Mouse (Mus musculus) heart, embryonic 15.5 days (tissue): ENCODE measurements around the gene Kcnip4. TPM values are rescaled to one million over a fixed set of nuclear protein-coding genes. Genes with fewer than 3 reads are reported as not detected.

Experiments used
- ATAC-seq: fragments of 200-750 bp; cut with Nextera tagmentation; replicated peaks from 2 replicates; pipeline ENCODE4 v1.8.0; 2017; ENCODE audit warnings: low read depth, moderate TSS enrichment; ENCODE audit not compliant: insufficient number of reproducible peaks, insufficient read depth, low FRiP score
- H3K27ac ChIP-seq: fragments of 300-500 bp; sonication (generic); 2 replicates; pipeline ENCODE4 v1.5.1; 2015; ENCODE audit warnings: mild to moderate bottlenecking, inconsistent platforms
- H3K27me3 ChIP-seq: fragments of 300-500 bp; sonication (generic); 2 replicates; pipeline ENCODE4 v1.6.1; 2015; ENCODE audit warnings: inconsistent platforms
- H3K36me3 ChIP-seq: fragments of 300-500 bp; sonication (generic); 2 replicates; pipeline ENCODE4 v1.6.1; 2015; ENCODE audit warnings: mild to moderate bottlenecking, inconsistent platforms
- H3K4me1 ChIP-seq: fragments of 300-500 bp; sonication (generic); replicated peaks from 2 replicates; pipeline ENCODE4 v1.6.1; 2015; ENCODE audit warnings: inconsistent platforms
- H3K4me2 ChIP-seq: fragments of 300-500 bp; sonication (generic); 2 replicates; pipeline ENCODE4 v1.6.1; 2015; ENCODE audit warnings: inconsistent platforms, mild to moderate bottlenecking, moderate library complexity
- H3K4me3 ChIP-seq: fragments of 300-500 bp; sonication (generic); 2 replicates; pipeline ENCODE4 v1.5.1; 2015; ENCODE audit warnings: mild to moderate bottlenecking, inconsistent platforms
- H3K9ac ChIP-seq: fragments of 300-500 bp; sonication (generic); 2 replicates; pipeline ENCODE4 v1.6.1; 2015; ENCODE audit warnings: mild to moderate bottlenecking, inconsistent platforms
- H3K9me3 ChIP-seq: fragments of 300-500 bp; sonication (generic); replicated peaks from 2 replicates; pipeline ENCODE4 v1.6.1; 2016; ENCODE audit warnings: inconsistent platforms
- WGBS: fragments of 180-500 bp; shearing (Covaris S2); methylation state at CpG from one replicate; pipeline ENCODE4 v1.1.7; 2015; ENCODE audit warnings: mixed read lengths; 5-methylcytosine and 5-hydroxymethylcytosine counted together
- polyA plus RNA-seq: library from polyadenylated mRNA; unstranded; fragments of >200 nt; fragmentation: Nextera tagmentation; extraction: Ambion mirVana; gene quantifications from 2 replicates; pipeline ENCODE4 v1.2.1, GENCODE M21; 2015

Kcnip4 gene
- polyA plus RNA-seq, 1 experiment from 2014 or later: 0.45 TPM

DNA sequence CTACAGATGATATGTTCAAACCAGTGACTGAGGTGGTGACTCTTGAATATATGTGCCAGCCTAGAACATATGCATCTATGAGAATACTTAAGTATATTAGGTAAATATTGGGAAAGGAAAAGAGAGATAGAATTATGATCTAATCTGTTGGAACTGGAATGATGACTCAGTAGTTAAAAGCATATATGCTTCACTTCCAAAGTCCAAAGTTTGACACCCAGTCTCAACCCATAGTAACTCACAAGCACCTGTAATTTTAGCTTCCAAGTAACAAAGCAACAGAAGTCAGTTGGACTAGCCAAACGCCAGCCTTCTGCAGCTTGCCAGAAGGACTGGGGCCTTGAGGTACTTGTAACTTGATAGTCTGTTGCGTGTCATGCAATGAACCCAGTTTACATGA lies 1041.6 kb downstream of the Kcnip4 start:
- no peak overlapping the region for H3K4me3 ChIP-seq
- no peak for ATAC-seq
- no peak overlapping the region for H3K27ac ChIP-seq
- no peaks in the 10 kb centered on the region for H3K4me1 ChIP-seq
- WGBS: 70% methylated on average over 2 of the region's 2 CpGs
- no peaks in the 10 kb centered on the region for H3K9me3 ChIP-seq
- H3K4me2 ChIP-seq: no peak overlapping the region
- no peaks in the 10 kb centered on the region for H3K36me3 ChIP-seq
- no peak overlapping the region for H3K9ac ChIP-seq
- H3K27me3 ChIP-seq: no peaks in the 10 kb centered on the region

GRCm38 (mm10) chr5:48460221-48460620 lies 1064.5 kb downstream of the Kcnip4 start:
- no peak overlapping the region for H3K4me3 ChIP-seq
- no peaks in the 10 kb centered on the region for H3K9me3 ChIP-seq
- H3K27me3 ChIP-seq: no peaks in the 10 kb centered on the region
- whole genome bisulfite sequencing: 47% methylated on average over 2 of the region's 2 CpGs
- H3K27ac ChIP-seq: no peak overlapping the region
- no peaks in the 10 kb centered on the region for H3K4me1 ChIP-seq
- H3K4me2 ChIP-seq: no peak overlapping the region
- H3K36me3 ChIP-seq: no peaks in the 10 kb centered on the region
- no peak overlapping the region for H3K9ac ChIP-seq
- ATAC-seq: no peak

GRCm38 (mm10) chr5:48448888-48449287 lies 1075.8 kb downstream of the Kcnip4 start:
- ATAC-seq: no peak
- no peak overlapping the region for H3K4me2 ChIP-seq
- H3K4me3 ChIP-seq: no peak overlapping the region
- WGBS: 71% methylated on average over 1 of the region's 1 CpGs
- no peak overlapping the region for H3K27ac ChIP-seq
- no peaks in the 10 kb centered on the region for H3K36me3 ChIP-seq
- no peaks in the 10 kb centered on the region for H3K4me1 ChIP-seq
- H3K27me3 ChIP-seq: no peaks in the 10 kb centered on the region
- H3K9me3 ChIP-seq: no peaks in the 10 kb centered on the region
- no peak overlapping the region for H3K9ac ChIP-seq

DNA sequence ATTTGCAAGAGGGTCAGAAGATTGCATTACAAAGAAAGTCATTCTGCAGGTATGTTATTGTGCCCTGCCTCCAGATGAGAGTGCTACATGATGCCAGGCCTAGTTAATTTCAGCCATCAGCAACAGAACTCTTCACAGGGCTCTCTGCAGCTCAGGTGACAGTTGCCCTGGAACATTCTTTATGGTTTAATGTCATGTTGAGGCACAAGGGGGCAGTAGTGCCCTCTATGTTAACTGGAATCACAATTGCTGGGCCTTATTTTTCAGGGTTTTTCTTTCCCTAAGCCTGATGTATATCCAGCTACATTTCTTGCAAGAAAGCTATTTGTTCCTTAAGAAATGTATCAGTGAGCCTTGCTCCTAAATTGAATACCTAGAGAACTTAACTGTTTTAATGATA lies 1094.2 kb downstream of the Kcnip4 start:
- H3K9ac ChIP-seq: no peak overlapping the region
- no peak for ATAC-seq
- H3K9me3 ChIP-seq: no peaks in the 10 kb centered on the region
- no peaks in the 10 kb centered on the region for H3K36me3 ChIP-seq
- no peak overlapping the region for H3K27ac ChIP-seq
- no peak overlapping the region for H3K4me2 ChIP-seq
- no peaks in the 10 kb centered on the region for H3K27me3 ChIP-seq
- no peak overlapping the region for H3K4me3 ChIP-seq
- H3K4me1 ChIP-seq: no peaks in the 10 kb centered on the region

GRCm38 (mm10) chr5:48421957-48422356 lies 1102.8 kb downstream of the Kcnip4 start:
- Histone ChIP-seq H3K9ac (no peak overlapping the region), H3K4me2 (no peak overlapping the region), H3K9me3 (no peaks in the 10 kb centered on the region), H3K4me1 (no peaks in the 10 kb centered on the region), H3K4me3 (no peak overlapping the region), H3K27me3 (no peaks in the 10 kb centered on the region), H3K36me3 (no peaks in the 10 kb centered on the region), H3K27ac (no peak overlapping the region)
- 83% methylated on average over 1 of the region's 1 CpGs for WGBS
- ATAC-seq: no peak

- Histone ChIP-seq H3K27me3 (no peaks in the 10 kb centered on the region), H3K36me3 (no peaks in the 10 kb centered on the region), H3K27ac (no peak overlapping the region), H3K4me2 (no peak overlapping the region), H3K4me3 (no peak overlapping the region), H3K9me3 (no peaks in the 10 kb centered on the region), H3K4me1 (no peaks in the 10 kb centered on the region), H3K9ac (no peak overlapping the region)
- no peak for ATAC-seq
- 65% methylated on average over 2 of the region's 2 CpGs for WGBS
Measured at GRCm38 (mm10) chr5:48419741-48420140, 1105.0 kb downstream of the Kcnip4 start.

DNA sequence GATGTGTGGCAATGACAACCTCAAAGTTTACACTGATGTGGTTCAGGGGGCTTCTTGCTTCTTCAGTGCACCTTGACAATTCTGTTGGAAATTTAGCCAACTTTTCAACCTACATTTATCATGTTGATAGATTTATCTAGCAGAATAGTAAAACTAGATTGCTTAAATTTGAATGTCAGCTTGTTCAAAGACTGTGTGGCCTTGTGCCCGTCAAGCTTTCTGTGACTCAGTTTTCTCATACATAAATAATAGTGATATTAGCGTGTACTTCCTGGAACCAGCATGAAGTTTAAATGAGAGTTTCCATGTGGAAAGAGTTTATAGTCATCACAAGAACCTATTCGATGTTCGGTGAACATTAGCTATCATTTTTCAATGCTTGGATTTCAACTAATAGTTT lies 1112.4 kb downstream of the Kcnip4 start:
- no peaks in the 10 kb centered on the region; the same call in 1 of the 2 replicates for H3K36me3 ChIP-seq
- H3K9me3 ChIP-seq: no peaks in the 10 kb centered on the region
- H3K4me1 ChIP-seq: no peaks in the 10 kb centered on the region
- H3K27me3 ChIP-seq: no peaks in the 10 kb centered on the region
- H3K27ac ChIP-seq: no peak overlapping the region
- WGBS: 91% methylated on average over 4 of the region's 4 CpGs
- no peak overlapping the region for H3K4me3 ChIP-seq
- no peak overlapping the region for H3K9ac ChIP-seq
- H3K4me2 ChIP-seq: no peak overlapping the region
- ATAC-seq: no peak

DNA sequence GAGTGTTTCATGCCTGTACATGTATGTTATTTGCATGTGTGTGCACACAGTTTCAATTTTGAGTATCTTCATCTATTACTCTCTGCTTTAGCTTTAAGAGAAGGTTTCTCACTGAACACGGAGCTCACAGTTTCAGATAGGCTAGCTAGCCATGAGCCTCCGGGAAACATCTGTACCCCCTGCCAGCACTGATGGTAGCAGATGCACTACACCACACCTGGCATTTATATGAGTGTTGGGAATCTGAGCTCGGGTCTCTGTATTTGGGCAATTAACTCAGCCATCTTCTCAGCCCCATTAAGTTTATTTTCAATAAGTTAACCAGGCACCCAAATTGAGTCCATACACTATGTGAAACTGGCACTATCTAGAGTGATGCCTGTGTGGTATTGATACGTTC lies 1113.2 kb downstream of the Kcnip4 start:
- ATAC-seq: no peak
- Histone ChIP-seq H3K36me3 (no peaks in the 10 kb centered on the region; the same call in 1 of the 2 replicates), H3K4me3 (no peak overlapping the region), H3K27me3 (no peaks in the 10 kb centered on the region), H3K9me3 (no peaks in the 10 kb centered on the region), H3K4me2 (no peak overlapping the region), H3K4me1 (no peaks in the 10 kb centered on the region), H3K9ac (no peak overlapping the region), H3K27ac (no peak overlapping the region)
- 83% methylated on average over 4 of the region's 4 CpGs for WGBS

DNA sequence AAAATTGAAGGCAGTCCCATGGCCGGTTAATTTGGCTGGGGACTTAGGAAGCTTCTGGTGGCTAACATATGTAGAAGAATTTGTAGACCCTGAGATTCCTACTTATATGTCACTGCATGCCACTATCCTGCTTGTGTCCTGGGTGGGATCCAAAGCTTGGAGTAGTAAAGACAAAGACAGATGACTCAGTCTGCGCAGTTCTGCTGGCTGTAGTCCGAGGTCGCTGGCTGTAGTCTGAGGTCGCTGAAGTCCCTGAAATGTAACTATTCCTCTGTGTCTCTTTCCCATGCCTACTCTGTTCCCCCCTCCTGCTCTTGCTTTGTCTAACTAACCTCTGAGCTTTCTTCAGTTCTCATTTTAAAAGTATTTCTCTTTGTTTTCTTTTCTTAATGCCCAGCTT lies 1114.4 kb downstream of the Kcnip4 start:
- Histone ChIP-seq H3K4me1 (no peaks in the 10 kb centered on the region), H3K27me3 (no peaks in the 10 kb centered on the region), H3K9ac (no peak overlapping the region), H3K4me2 (no peak overlapping the region), H3K9me3 (no peaks in the 10 kb centered on the region), H3K4me3 (no peak overlapping the region), H3K27ac (no peak overlapping the region), H3K36me3 (no peaks in the 10 kb centered on the region; the same call in 1 of the 2 replicates)
- no peak for ATAC-seq
- WGBS: 65% methylated on average over 5 of the region's 5 CpGs

GRCm38 (mm10) chr5:48408276-48408675 lies 1116.4 kb downstream of the Kcnip4 start:
- Histone ChIP-seq H3K4me1 (no peaks in the 10 kb centered on the region), H3K9ac (no peak overlapping the region), H3K9me3 (no peaks in the 10 kb centered on the region), H3K27ac (no peak overlapping the region), H3K4me3 (no peak overlapping the region), H3K4me2 (no peak overlapping the region), H3K27me3 (no peaks in the 10 kb centered on the region), H3K36me3 (no peaks in the 10 kb centered on the region)
- WGBS: 21% methylated on average over 4 of the region's 4 CpGs
- no peak for ATAC-seq

- no peaks in the 10 kb centered on the region for H3K4me1 ChIP-seq
- H3K9ac ChIP-seq: no peak overlapping the region
- peaks cover 3% of the 10 kb centered on the region for H3K36me3 ChIP-seq
- 38% methylated on average over 3 of the region's 3 CpGs for WGBS
- no peak overlapping the region for H3K27ac ChIP-seq
- ATAC-seq: no peak
- H3K9me3 ChIP-seq: no peaks in the 10 kb centered on the region
- no peak overlapping the region for H3K4me2 ChIP-seq
- no peaks in the 10 kb centered on the region for H3K27me3 ChIP-seq
- H3K4me3 ChIP-seq: no peak overlapping the region
Measured at GRCm38 (mm10) chr5:48402497-48402896, 1122.2 kb downstream of the Kcnip4 start.

DNA sequence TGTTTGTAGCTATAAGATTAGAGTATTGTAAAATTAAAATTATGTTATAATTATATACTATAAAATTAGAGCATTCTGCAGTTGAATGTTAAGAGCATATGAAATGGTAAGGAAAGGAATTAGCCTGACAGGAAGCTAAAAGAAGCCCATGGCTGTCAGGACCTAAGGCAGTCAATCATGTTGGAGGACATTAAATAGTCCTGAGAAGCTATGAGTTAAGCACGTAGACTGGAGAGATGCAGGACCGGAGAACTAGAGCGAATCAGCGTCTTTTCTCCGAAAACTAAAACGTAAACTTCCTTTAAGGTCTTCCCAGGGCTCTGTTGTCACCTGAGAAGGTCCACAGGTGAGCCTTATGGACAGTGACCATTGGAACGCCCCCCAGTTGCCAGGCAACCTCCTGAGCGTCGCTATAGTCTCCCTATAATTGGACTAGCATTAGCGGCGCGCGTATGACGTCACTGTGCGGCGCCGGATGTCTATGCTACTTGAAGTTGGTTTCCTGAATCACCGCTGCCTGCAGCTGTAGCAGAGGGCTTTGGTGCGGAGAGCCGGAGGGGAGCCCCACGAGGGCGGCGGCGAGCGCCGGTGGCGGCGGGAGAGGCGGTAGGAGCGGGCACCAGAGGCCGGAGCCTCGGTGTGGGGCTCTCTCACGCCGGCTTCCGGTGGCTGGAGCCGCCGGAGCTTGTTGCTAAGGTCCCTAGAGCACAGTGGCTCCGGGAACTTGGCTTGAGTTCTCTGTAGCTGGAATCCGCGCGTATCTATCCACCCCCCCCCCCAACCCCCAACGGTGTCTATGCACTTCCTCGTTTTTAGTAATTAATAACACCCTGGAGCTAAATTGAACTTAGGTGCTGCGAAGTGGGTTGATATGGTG lies 1152.6 kb downstream of the Kcnip4 start:
- Histone ChIP-seq H3K27ac (peak overlapping the region; percentile 68), H3K4me1 (peaks cover 4% of the 10 kb centered on the region), H3K4me3 (peak overlapping the region; percentile 72), H3K27me3 (no peaks in the 10 kb centered on the region), H3K36me3 (peaks cover 17% of the 10 kb centered on the region), H3K9ac (peak overlapping the region; percentile 75), H3K9me3 (no peaks in the 10 kb centered on the region), H3K4me2 (peak overlapping the region; percentile 78)
- ATAC-seq: peak; percentile 97
- under 1% methylated on average over 44 of the region's 44 CpGs for WGBS
